Mouse (Mus musculus): Measurements from ENCODE around the gene Dnase1l1. TPM values are rescaled to one million over a fixed set of nuclear protein-coding genes. Genes with fewer than 3 reads are reported as not detected.
A peak's percentile ranks its signal among the peaks of the same experiment; 100 is the strongest.

The Dnase1l1 gene
- polyA plus RNA-seq, 1 experiment from 2014 or later: 15.7 TPM

DNA sequence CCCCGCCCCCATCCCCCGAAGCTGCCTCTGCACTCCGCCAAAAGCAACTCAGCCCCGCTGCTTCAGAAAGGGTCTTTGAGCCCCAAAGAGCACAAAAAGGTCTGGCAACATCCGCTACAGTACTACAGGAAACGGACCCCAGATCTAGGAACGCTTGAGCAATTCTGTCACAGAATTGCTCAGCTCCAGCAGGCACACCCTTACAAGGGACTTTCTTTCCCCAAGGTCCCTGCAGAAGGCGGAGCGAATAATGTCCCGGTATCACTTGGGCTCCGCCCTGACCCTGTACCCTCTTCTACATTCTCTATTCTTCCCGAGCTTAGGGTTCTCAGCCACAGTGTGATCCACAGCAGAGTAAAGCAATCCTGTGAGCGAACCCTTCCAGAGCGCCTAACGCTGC, 35.4 kb downstream of the Dnase1l1 start:
- H3K27ac ChIP-seq (ENCODE audit: low read length): peak overlapping the region; percentile 93
- H3K4me2 ChIP-seq (ENCODE audit: low read depth, low read length): peak overlapping the region; percentile 68
- peak overlapping the region; percentile 55 for H3K4me3 ChIP-seq (ENCODE audit: low read length)
- H3K4me1 ChIP-seq (ENCODE audit: control insufficient read depth, insufficient read depth, low read length): peaks cover 9% of the 10 kb centered on the region
- 21% methylated on average over 15 of the region's 15 CpGs for WGBS
- H3K27me3 ChIP-seq (ENCODE audit: control insufficient read depth, insufficient read depth, low read length): no peaks in the 10 kb centered on the region
- peak overlapping the region; percentile 75 for H3K9ac ChIP-seq (ENCODE audit: low read length)
- H3K36me3 ChIP-seq (ENCODE audit: control insufficient read depth, insufficient read depth): peaks cover 15% of the 10 kb centered on the region
- H3K9me3 ChIP-seq (replicated peaks; ENCODE audit: control insufficient read depth, low read length): no peaks in the 10 kb centered on the region
- peak; percentile 18; the same call in 1 of the 2 replicates for ATAC-seq (replicated peaks; ENCODE audit: extremely low read depth, insufficient read depth, low FRiP score)

DNA sequence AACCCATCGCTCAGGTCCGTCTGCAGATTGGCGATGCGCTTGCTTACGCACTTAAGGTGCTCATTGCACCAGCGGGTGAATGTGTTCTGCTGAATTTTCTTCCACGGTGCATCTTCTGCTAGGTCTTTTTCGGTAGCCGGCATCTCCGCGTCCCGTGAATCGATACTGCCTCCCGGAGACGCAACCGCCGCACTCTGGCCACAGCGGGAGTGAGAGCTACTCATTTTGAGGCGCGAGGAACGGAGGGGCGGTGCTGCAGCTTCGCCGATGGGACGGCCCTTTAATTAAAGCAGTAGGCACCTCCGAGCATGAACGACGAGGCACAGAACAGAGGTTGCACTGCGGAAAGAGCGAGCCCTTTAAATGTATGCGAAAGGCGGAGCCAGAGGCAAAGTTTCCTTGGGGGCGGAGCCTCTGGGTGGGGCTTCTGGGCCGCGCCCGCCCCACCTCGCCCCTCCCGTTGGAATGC, 35.9 kb downstream of the Dnase1l1 start:
- 14% methylated on average over 38 of the region's 38 CpGs for WGBS

DNA sequence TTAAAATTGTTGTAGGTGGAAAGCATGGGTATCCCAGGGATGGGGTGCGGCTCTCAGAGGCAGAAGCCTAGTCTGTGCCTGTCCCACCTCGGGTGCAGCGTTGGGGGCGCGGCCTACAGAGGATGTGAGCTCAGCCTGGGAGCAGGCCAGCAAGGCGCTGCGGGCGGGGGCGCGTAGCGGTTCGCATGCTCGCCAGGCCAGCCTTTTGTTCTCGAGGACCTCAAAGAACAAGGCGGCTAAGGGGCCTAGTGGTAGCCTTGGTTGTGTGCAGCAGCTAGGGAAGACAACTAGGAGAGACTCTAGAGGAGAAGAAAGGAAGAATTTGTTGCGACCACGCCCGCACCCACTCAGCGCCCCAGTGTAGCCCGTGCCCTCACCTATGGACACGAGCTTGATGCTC, 36.5 kb downstream of the Dnase1l1 start:
- Histone ChIP-seq H3K36me3 (ENCODE audit: control insufficient read depth, insufficient read depth) (peaks cover 24% of the 10 kb centered on the region), H3K9ac (ENCODE audit: low read length) (peak overlapping the region; percentile 86), H3K27me3 (ENCODE audit: control insufficient read depth, insufficient read depth, low read length) (no peaks in the 10 kb centered on the region), H3K4me3 (ENCODE audit: low read length) (peak overlapping the region; percentile 69), H3K9me3 (replicated peaks; ENCODE audit: control insufficient read depth, low read length) (no peaks in the 10 kb centered on the region), H3K4me2 (ENCODE audit: low read depth, low read length) (peak overlapping the region; percentile 75), H3K4me1 (ENCODE audit: control insufficient read depth, insufficient read depth, low read length) (peaks cover 9% of the 10 kb centered on the region), H3K27ac (ENCODE audit: low read length) (peak overlapping the region; percentile 94)
- peak; percentile 51 for ATAC-seq (replicated peaks; ENCODE audit: extremely low read depth, insufficient read depth, low FRiP score)
- 11% methylated on average over 21 of the region's 21 CpGs for WGBS

More for the DNA sequence above, 35.9 kb downstream of the Dnase1l1 start:
- Histone ChIP-seq H3K36me3 (ENCODE audit: control insufficient read depth, insufficient read depth) (peaks cover 20% of the 10 kb centered on the region), H3K9me3 (replicated peaks; ENCODE audit: control insufficient read depth, low read length) (no peaks in the 10 kb centered on the region), H3K4me3 (ENCODE audit: low read length) (peak overlapping the region; percentile 69), H3K27ac (ENCODE audit: low read length) (peak overlapping the region; percentile 94), H3K4me2 (ENCODE audit: low read depth, low read length) (peak overlapping the region; percentile 75), H3K27me3 (ENCODE audit: control insufficient read depth, insufficient read depth, low read length) (no peaks in the 10 kb centered on the region), H3K4me1 (ENCODE audit: control insufficient read depth, insufficient read depth, low read length) (peaks cover 9% of the 10 kb centered on the region), H3K9ac (ENCODE audit: low read length) (peak overlapping the region; percentile 86)
- ATAC-seq (replicated peaks; ENCODE audit: extremely low read depth, insufficient read depth, low FRiP score): peak; percentile 83

DNA sequence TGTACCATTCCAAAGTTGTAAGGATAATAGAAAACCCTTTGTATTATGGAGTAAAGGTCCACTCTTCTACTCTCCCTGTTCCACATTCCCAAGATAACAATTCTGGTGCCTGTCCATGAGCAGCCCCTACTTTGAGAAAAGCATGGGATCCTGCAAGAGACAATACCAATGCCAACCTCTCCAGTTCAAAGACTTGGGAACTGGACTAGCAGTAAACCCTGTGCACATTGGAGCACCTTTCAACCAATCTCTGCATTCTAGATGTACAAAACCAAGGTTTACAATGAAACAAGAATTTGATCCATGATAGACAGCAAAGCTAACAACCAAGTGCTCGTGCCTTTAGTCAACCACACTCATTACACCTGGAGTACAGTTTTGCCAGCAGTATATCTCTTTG, 37.0 kb downstream of the Dnase1l1 start:
- peak overlapping the region; percentile 94 for H3K27ac ChIP-seq (ENCODE audit: low read length)
- H3K4me3 ChIP-seq (ENCODE audit: low read length): peak overlapping the region; percentile 69
- H3K27me3 ChIP-seq (ENCODE audit: control insufficient read depth, insufficient read depth, low read length): no peaks in the 10 kb centered on the region
- peaks cover 9% of the 10 kb centered on the region for H3K4me1 ChIP-seq (ENCODE audit: control insufficient read depth, insufficient read depth, low read length)
- peak overlapping the region; percentile 75 for H3K4me2 ChIP-seq (ENCODE audit: low read depth, low read length)
- peaks cover 24% of the 10 kb centered on the region for H3K36me3 ChIP-seq (ENCODE audit: control insufficient read depth, insufficient read depth)
- H3K9me3 ChIP-seq (replicated peaks; ENCODE audit: control insufficient read depth, low read length): no peaks in the 10 kb centered on the region
- ATAC-seq (replicated peaks; ENCODE audit: extremely low read depth, insufficient read depth, low FRiP score): no peak
- WGBS: 27% methylated on average over 1 of the region's 1 CpGs
- H3K9ac ChIP-seq (ENCODE audit: low read length): peak overlapping the region; percentile 86

GRCm38 (mm10) chrX:74244614-74245083, 37.5 kb downstream of the Dnase1l1 start:
- Histone ChIP-seq H3K27me3 (ENCODE audit: control insufficient read depth, insufficient read depth, low read length) (no peaks in the 10 kb centered on the region), H3K4me1 (ENCODE audit: control insufficient read depth, insufficient read depth, low read length) (peaks cover 9% of the 10 kb centered on the region), H3K27ac (ENCODE audit: low read length) (peak overlapping the region; percentile 94), H3K4me2 (ENCODE audit: low read depth, low read length) (peak overlapping the region; percentile 75), H3K9me3 (replicated peaks; ENCODE audit: control insufficient read depth, low read length) (no peaks in the 10 kb centered on the region), H3K9ac (ENCODE audit: low read length) (peak overlapping the region; percentile 86), H3K4me3 (ENCODE audit: low read length) (peak overlapping the region; percentile 69), H3K36me3 (ENCODE audit: control insufficient read depth, insufficient read depth) (peaks cover 28% of the 10 kb centered on the region)
- WGBS: 24% methylated on average over 3 of the region's 3 CpGs
- peak; percentile 63 for ATAC-seq (replicated peaks; ENCODE audit: extremely low read depth, insufficient read depth, low FRiP score)

- peak overlapping the region; percentile 69 for H3K4me3 ChIP-seq (ENCODE audit: low read length)
- H3K4me2 ChIP-seq (ENCODE audit: low read depth, low read length): peak overlapping the region; percentile 75
These were observed 38.3 kb downstream of the Dnase1l1 start for GRCm38 (mm10) chrX:74243807-74244206.

DNA sequence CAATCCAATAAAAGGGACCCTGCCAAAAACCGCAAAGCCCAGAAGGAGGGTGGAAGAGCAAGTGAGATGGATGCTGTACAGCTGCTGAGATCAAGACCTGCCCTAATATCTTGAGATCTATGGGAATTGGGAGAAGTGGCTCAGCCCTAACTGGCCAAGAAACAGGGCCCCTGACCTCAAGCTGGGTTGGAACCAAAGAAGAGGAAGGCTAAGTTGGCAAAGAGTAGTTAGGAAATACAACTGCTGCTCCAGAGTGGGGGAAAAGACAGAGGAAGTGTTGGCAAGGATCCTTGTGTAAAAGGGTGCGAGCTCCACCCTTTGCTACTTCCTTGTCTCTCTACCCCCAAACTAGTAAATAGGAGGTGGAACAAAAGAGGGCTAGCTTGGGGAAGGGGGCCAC, 38.7 kb downstream of the Dnase1l1 start:
- Histone ChIP-seq H3K9me3 (replicated peaks; ENCODE audit: control insufficient read depth, low read length) (no peaks in the 10 kb centered on the region), H3K36me3 (ENCODE audit: control insufficient read depth, insufficient read depth) (peaks cover 39% of the 10 kb centered on the region), H3K4me3 (ENCODE audit: low read length) (peak overlapping the region; percentile 69), H3K27ac (ENCODE audit: low read length) (peak overlapping the region; percentile 94), H3K4me2 (ENCODE audit: low read depth, low read length) (peak overlapping the region; percentile 75), H3K9ac (ENCODE audit: low read length) (peak overlapping the region; percentile 68), H3K4me1 (ENCODE audit: control insufficient read depth, insufficient read depth, low read length) (peaks cover 7% of the 10 kb centered on the region), H3K27me3 (ENCODE audit: control insufficient read depth, insufficient read depth, low read length) (no peaks in the 10 kb centered on the region)
- no peak for ATAC-seq (replicated peaks; ENCODE audit: extremely low read depth, insufficient read depth, low FRiP score)
- WGBS: 57% methylated on average over 2 of the region's 2 CpGs

More at GRCm38 (mm10) chrX:74243807-74244206, 38.3 kb downstream of the Dnase1l1 start:
- Histone ChIP-seq H3K36me3 (ENCODE audit: control insufficient read depth, insufficient read depth) (peaks cover 35% of the 10 kb centered on the region), H3K27me3 (ENCODE audit: control insufficient read depth, insufficient read depth, low read length) (no peaks in the 10 kb centered on the region), H3K9me3 (replicated peaks; ENCODE audit: control insufficient read depth, low read length) (no peaks in the 10 kb centered on the region), H3K27ac (ENCODE audit: low read length) (peak overlapping the region; percentile 94), H3K4me1 (ENCODE audit: control insufficient read depth, insufficient read depth, low read length) (peaks cover 7% of the 10 kb centered on the region), H3K9ac (ENCODE audit: low read length) (peak overlapping the region; percentile 68)
- ATAC-seq (replicated peaks; ENCODE audit: extremely low read depth, insufficient read depth, low FRiP score): no peak
- 31% methylated on average over 3 of the region's 3 CpGs for WGBS

- no peak overlapping the region for H3K4me3 ChIP-seq (ENCODE audit: low read length)
- no peak overlapping the region for H3K9ac ChIP-seq (ENCODE audit: low read length)
- H3K9me3 ChIP-seq (replicated peaks; ENCODE audit: control insufficient read depth, low read length): no peaks in the 10 kb centered on the region
- H3K4me2 ChIP-seq (ENCODE audit: low read depth, low read length): no peak overlapping the region
- H3K36me3 ChIP-seq (ENCODE audit: control insufficient read depth, insufficient read depth): peaks cover 61% of the 10 kb centered on the region
- no peaks in the 10 kb centered on the region for H3K27me3 ChIP-seq (ENCODE audit: control insufficient read depth, insufficient read depth, low read length)
- WGBS: 90% methylated on average over 4 of the region's 4 CpGs
- H3K4me1 ChIP-seq (ENCODE audit: control insufficient read depth, insufficient read depth, low read length): peaks cover 7% of the 10 kb centered on the region
- H3K27ac ChIP-seq (ENCODE audit: low read length): no peak overlapping the region
- no peak for ATAC-seq (replicated peaks; ENCODE audit: extremely low read depth, insufficient read depth, low FRiP score)
These were observed 41.8 kb downstream of the Dnase1l1 start for GRCm38 (mm10) chrX:74240332-74240731.

GRCm38 (mm10) chrX:74233196-74233595, 48.9 kb downstream of the Dnase1l1 start:
- no peaks in the 10 kb centered on the region for H3K4me1 ChIP-seq (ENCODE audit: control insufficient read depth, insufficient read depth, low read length)
- ATAC-seq (replicated peaks; ENCODE audit: extremely low read depth, insufficient read depth, low FRiP score): no peak
- H3K9me3 ChIP-seq (replicated peaks; ENCODE audit: control insufficient read depth, low read length): no peaks in the 10 kb centered on the region
- no peak overlapping the region for H3K9ac ChIP-seq (ENCODE audit: low read length)
- 85% methylated on average over 5 of the region's 5 CpGs for WGBS
- peaks cover 80% of the 10 kb centered on the region for H3K36me3 ChIP-seq (ENCODE audit: control insufficient read depth, insufficient read depth)
- H3K27ac ChIP-seq (ENCODE audit: low read length): no peak overlapping the region
- H3K4me3 ChIP-seq (ENCODE audit: low read length): no peak overlapping the region
- no peaks in the 10 kb centered on the region for H3K27me3 ChIP-seq (ENCODE audit: control insufficient read depth, insufficient read depth, low read length)
- H3K4me2 ChIP-seq (ENCODE audit: low read depth, low read length): no peak overlapping the region

All from heart, embryonic 16.5 days (tissue).